Mouse (Mus musculus): Measurements from ENCODE around the gene Gpc2. TPM values are rescaled to one million over a fixed set of nuclear protein-coding genes. Genes with fewer than 3 reads are reported as not detected.

Gene Gpc2
- total and polyA plus RNA-seq, 3 experiments: 0.09 to 1.9 (median 0.39) TPM

DNA sequence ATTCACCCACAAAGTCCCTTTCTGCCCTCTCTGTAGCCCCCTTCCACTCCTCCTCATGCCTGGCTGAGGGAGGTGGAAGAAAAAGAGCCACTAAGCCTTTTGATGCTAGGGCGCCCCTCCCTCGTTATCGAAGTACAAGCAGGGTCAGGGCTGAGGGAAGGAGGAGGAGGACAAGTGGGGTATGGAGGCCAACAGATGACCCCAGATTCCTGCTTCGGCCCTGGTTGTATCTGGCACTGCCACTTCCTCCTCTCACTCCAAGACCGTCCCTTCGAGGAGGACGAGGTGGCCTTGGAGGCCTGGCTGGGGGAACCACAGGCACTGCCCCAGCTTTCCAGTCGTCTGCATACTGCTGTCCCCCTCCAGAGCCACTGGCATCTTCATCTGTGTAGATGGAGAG, 5.6 kb downstream of the Gpc2 start:
- no peak overlapping the region for H3K4me3 ChIP-seq
- no peak for DNase-seq
- no peak overlapping the region for H3K9ac ChIP-seq (ENCODE audit: low read depth, low read length)
- no peaks in the 10 kb centered on the region for H3K4me1 ChIP-seq (ENCODE audit: control insufficient read depth, insufficient read depth, low read length)
- H3K79me2 ChIP-seq (replicated peaks; ENCODE audit: control insufficient read depth, insufficient read depth, low read length): no peaks in the 10 kb centered on the region
- no peaks in the 10 kb centered on the region for H3K27me3 ChIP-seq (ENCODE audit: control insufficient read depth, insufficient read depth, low read length)
- TF ChIP-seq POLR2A (IDR thresholded peaks at IDR 0.05; ENCODE audit: insufficient read depth, low read depth, low read length): no peak
- no peak for TF ChIP-seq EP300 (IDR thresholded peaks at IDR 0.05; ENCODE audit: insufficient read depth, low read depth, low read length)
- no peak for TF ChIP-seq CTCF (IDR thresholded peaks at IDR 0.05)
- 76% methylated on average over 8 of the region's 8 CpGs for WGBS
- H3K36me3 ChIP-seq (ENCODE audit: control insufficient read depth, insufficient read depth, low read length): no peaks in the 10 kb centered on the region
- H3K27ac ChIP-seq: no peak overlapping the region
- intact Hi-C loops (cut with DNase I): no loop called here

DNA sequence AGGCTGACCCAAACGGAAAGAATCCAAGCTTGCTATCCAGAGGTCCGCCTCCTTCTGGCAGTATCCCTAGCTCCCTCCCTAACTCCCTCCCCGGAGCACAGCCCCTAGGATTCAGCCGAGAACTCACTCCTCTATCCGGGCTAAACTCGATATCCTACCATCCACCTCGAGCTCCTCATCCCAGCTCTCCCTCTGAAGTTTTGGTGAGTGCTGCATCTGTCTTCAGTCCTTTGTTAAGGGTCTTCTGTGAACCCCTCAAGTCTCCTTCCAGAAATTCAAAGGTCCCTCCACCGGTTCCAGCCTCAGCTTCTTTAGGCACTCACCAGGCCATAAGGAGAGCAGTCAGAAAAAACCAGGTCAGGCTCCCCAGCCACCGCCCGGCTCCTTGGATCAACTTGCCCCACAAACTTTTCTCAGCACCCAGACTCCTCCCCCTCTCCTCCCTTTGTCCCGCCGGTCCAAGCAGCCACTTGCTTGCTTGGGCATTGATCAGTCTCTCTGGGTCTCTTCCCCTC, 7.3 kb downstream of the Gpc2 start, which contains the start of gene Gal3st4:
Gal3st4 (minus strand) TSS at position 432 of the 515 bp plus-strand sequence.
- TF ChIP-seq POLR2A (IDR thresholded peaks at IDR 0.05; ENCODE audit: insufficient read depth, low read depth, low read length): no peak
- no peak for TF ChIP-seq EP300 (IDR thresholded peaks at IDR 0.05; ENCODE audit: insufficient read depth, low read depth, low read length)
- no peak for TF ChIP-seq CTCF (IDR thresholded peaks at IDR 0.05)
- H3K9ac ChIP-seq (ENCODE audit: low read depth, low read length): no peak within 1 kb of the TSS
- no peak within 1 kb of the TSS; the same call in 1 of the 2 replicates for H3K4me3 ChIP-seq
- 8% methylated on average over 12 of the region's 12 CpGs for WGBS
- H3K4me1 ChIP-seq (ENCODE audit: control insufficient read depth, insufficient read depth, low read length): no peaks in the 10 kb centered on the region
- no peaks in the 10 kb centered on the region for H3K27me3 ChIP-seq (ENCODE audit: control insufficient read depth, insufficient read depth, low read length)
- H3K79me2 ChIP-seq (replicated peaks; ENCODE audit: control insufficient read depth, insufficient read depth, low read length): no peaks in the 10 kb centered on the region
- no peaks in the 10 kb centered on the region for H3K36me3 ChIP-seq (ENCODE audit: control insufficient read depth, insufficient read depth, low read length)
- peak; percentile 54 to 59 for DNase-seq
- H3K27ac ChIP-seq: peak within 1 kb of the TSS; percentile 59
- intact Hi-C loops (cut with DNase I): no loop called here

DNA sequence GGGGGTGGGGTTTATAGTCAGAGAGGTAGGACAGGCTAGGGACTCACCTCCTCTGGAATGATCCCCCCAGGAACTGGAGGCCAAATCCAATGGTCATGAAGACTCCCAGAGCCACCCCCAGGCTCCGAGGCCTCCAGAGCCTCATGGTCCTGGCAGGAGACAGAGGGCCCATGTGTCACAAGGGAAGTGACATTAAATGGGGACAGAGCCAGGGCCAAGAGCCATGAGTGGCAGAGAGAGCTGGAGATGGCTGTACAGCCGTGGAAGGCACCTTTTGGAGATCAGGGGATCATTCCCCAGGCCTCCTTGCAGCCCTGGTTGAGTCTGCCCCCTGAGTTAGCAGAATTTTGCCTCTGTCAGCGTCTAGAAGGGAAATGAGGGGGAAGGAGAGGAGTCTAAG, 8.6 kb downstream of the Gpc2 start:
- H3K9ac ChIP-seq (ENCODE audit: low read depth, low read length): no peak overlapping the region
- no peak for DNase-seq

DNA sequence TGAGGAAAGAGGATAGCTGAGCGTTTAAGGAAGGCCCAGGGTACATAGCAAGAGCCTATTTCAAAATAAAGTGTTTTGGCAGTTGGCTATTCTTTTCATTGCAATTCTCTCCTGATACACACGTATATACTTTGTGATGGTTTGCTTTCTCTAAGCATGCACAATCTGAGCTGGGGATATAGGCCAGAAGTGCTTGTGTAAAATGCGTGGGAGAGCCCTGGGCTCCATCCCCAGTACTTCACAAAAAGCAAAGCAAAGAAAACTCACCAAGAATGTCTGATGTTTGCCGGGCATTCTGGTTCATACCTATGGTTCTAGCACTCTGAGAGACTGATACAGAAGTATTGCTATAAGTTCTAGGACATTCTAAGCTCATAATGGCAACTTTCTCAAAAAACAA, 10.8 kb downstream of the Gpc2 start:
- intact Hi-C loops (cut with DNase I): no loop called here
- H3K79me2 ChIP-seq (replicated peaks; ENCODE audit: control insufficient read depth, insufficient read depth, low read length): no peaks in the 10 kb centered on the region
- no peaks in the 10 kb centered on the region for H3K27me3 ChIP-seq (ENCODE audit: control insufficient read depth, insufficient read depth, low read length)
- H3K4me1 ChIP-seq (ENCODE audit: control insufficient read depth, insufficient read depth, low read length): peaks cover 1% of the 10 kb centered on the region; the same call in 1 of the 2 replicates
- H3K4me3 ChIP-seq: no peak overlapping the region
- no peak overlapping the region for H3K9ac ChIP-seq (ENCODE audit: low read depth, low read length)
- WGBS: 66% methylated on average over 4 of the region's 4 CpGs
- TF ChIP-seq POLR2A (IDR thresholded peaks at IDR 0.05; ENCODE audit: insufficient read depth, low read depth, low read length) (no peak), EP300 (IDR thresholded peaks at IDR 0.05; ENCODE audit: insufficient read depth, low read depth, low read length) (no peak), CTCF (IDR thresholded peaks at IDR 0.05) (no peak)
- DNase-seq: no peak
- no peak overlapping the region for H3K27ac ChIP-seq
- H3K36me3 ChIP-seq (ENCODE audit: control insufficient read depth, insufficient read depth, low read length): no peaks in the 10 kb centered on the region

More for the DNA sequence above, 8.6 kb downstream of the Gpc2 start:
- no peak overlapping the region for H3K4me3 ChIP-seq
- no peaks in the 10 kb centered on the region for H3K4me1 ChIP-seq (ENCODE audit: control insufficient read depth, insufficient read depth, low read length)
- H3K27ac ChIP-seq: no peak overlapping the region
- intact Hi-C loops (cut with DNase I): no loop called here
- H3K79me2 ChIP-seq (replicated peaks; ENCODE audit: control insufficient read depth, insufficient read depth, low read length): no peaks in the 10 kb centered on the region
- H3K27me3 ChIP-seq (ENCODE audit: control insufficient read depth, insufficient read depth, low read length): no peaks in the 10 kb centered on the region
- TF ChIP-seq CTCF (IDR thresholded peaks at IDR 0.05): no peak
- no peak for TF ChIP-seq POLR2A (IDR thresholded peaks at IDR 0.05; ENCODE audit: insufficient read depth, low read depth, low read length)
- no peak for TF ChIP-seq EP300 (IDR thresholded peaks at IDR 0.05; ENCODE audit: insufficient read depth, low read depth, low read length)
- 40% methylated on average over 3 of the region's 3 CpGs for WGBS
- H3K36me3 ChIP-seq (ENCODE audit: control insufficient read depth, insufficient read depth, low read length): no peaks in the 10 kb centered on the region

DNA sequence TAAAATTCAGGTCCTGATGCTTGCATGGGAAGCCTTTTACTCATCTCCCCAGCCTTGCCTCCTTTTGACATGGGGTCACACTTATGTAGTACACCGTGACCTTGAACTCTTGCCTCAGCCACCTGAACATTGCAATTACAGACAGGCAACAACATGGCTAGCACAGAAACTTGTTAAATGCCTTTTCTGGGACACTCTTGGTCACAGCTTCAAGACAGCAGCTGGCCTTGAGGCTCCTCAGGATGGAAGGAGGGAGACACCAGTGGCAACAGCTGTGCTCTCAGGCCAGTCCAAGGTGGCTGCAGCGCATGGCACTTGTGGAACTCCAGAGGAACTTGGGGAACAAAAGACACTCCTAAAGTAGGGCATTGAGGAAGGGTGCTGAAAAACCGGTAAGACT, 12.7 kb downstream of the Gpc2 start:
- no peaks in the 10 kb centered on the region for H3K79me2 ChIP-seq (replicated peaks; ENCODE audit: control insufficient read depth, insufficient read depth, low read length)
- WGBS: 91% methylated on average over 3 of the region's 3 CpGs
- H3K9ac ChIP-seq (ENCODE audit: low read depth, low read length): no peak overlapping the region
- no peak for DNase-seq
- TF ChIP-seq CTCF (IDR thresholded peaks at IDR 0.05): no peak
- TF ChIP-seq EP300 (IDR thresholded peaks at IDR 0.05; ENCODE audit: insufficient read depth, low read depth, low read length): no peak
- TF ChIP-seq POLR2A (IDR thresholded peaks at IDR 0.05; ENCODE audit: insufficient read depth, low read depth, low read length): no peak
- intact Hi-C loops (cut with DNase I): no loop called here
- H3K36me3 ChIP-seq (ENCODE audit: control insufficient read depth, insufficient read depth, low read length): no peaks in the 10 kb centered on the region
- H3K4me3 ChIP-seq: no peak overlapping the region
- H3K27ac ChIP-seq: no peak overlapping the region
- no peaks in the 10 kb centered on the region for H3K27me3 ChIP-seq (ENCODE audit: control insufficient read depth, insufficient read depth, low read length)
- peaks cover 5% of the 10 kb centered on the region; the same call in 1 of the 2 replicates for H3K4me1 ChIP-seq (ENCODE audit: control insufficient read depth, insufficient read depth, low read length)

DNA sequence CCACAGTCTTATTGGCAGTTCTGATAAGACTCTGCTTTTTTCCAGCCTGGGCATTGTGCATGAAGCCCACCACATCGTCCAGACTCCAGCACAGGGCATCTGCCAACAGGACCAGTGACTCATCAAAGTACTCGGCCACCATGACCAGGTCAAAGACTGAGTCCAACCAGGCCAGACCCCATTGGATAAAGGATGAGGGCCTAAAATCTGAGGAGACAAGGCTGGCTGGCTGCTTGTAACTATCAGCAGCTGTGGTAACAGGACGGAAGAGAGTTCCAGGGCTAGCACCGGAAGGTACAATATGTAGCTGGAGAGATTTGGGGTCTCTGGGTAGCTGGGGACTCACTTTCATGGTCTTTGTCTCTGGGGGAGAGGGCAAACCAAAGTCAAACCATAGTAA, 14.1 kb downstream of the Gpc2 start:
- Histone ChIP-seq H3K79me2 (replicated peaks; ENCODE audit: control insufficient read depth, insufficient read depth, low read length) (no peaks in the 10 kb centered on the region), H3K36me3 (ENCODE audit: control insufficient read depth, insufficient read depth, low read length) (no peaks in the 10 kb centered on the region), H3K27ac (no peak overlapping the region), H3K4me3 (no peak overlapping the region), H3K27me3 (ENCODE audit: control insufficient read depth, insufficient read depth, low read length) (no peaks in the 10 kb centered on the region), H3K4me1 (ENCODE audit: control insufficient read depth, insufficient read depth, low read length) (peaks cover 5% of the 10 kb centered on the region; the same call in 1 of the 2 replicates), H3K9ac (ENCODE audit: low read depth, low read length) (no peak overlapping the region)
- intact Hi-C loops (cut with DNase I): no loop called here
- WGBS: 90% methylated on average over 4 of the region's 4 CpGs
- no peak for DNase-seq
- TF ChIP-seq EP300 (IDR thresholded peaks at IDR 0.05; ENCODE audit: insufficient read depth, low read depth, low read length) (no peak), POLR2A (IDR thresholded peaks at IDR 0.05; ENCODE audit: insufficient read depth, low read depth, low read length) (no peak), CTCF (IDR thresholded peaks at IDR 0.05) (no peak)
